Mouse (Mus musculus) neural tube, embryonic 15.5 days (tissue): Measurements from ENCODE around the gene Hist1h3i. TPM values are rescaled to one million over a fixed set of nuclear protein-coding genes. Genes with fewer than 3 reads are reported as not detected.
"Not testable (repeated sequence)": the region's sequence is repeated elsewhere in the genome, so short reads cannot be mapped to it uniquely, and the experiment has no call there.

ENCODE experiments used
- ATAC-seq: fragments of 200-750 bp; cut with Nextera tagmentation; 2 replicates; pipeline ENCODE4 v1.8.0; 2017; ENCODE audit warnings: mild to moderate bottlenecking, moderate TSS enrichment, moderate library complexity; ENCODE audit not compliant: low FRiP score
- H3K27ac ChIP-seq: fragments of 300-500 bp; sonication (generic); replicated peaks from 2 replicates; pipeline ENCODE4 v1.5.1; 2015; ENCODE audit warnings: mild to moderate bottlenecking, inconsistent platforms
- H3K27me3 ChIP-seq: fragments of 300-500 bp; sonication (generic); replicated peaks from 2 replicates; pipeline ENCODE4 v1.6.1; 2015; ENCODE audit warnings: inconsistent platforms
- H3K36me3 ChIP-seq: fragments of 300-500 bp; sonication (generic); 2 replicates; pipeline ENCODE4 v1.6.1; 2015; ENCODE audit warnings: inconsistent platforms
- H3K4me1 ChIP-seq: fragments of 300-500 bp; sonication (generic); 2 replicates; pipeline ENCODE4 v1.6.1; 2015; ENCODE audit warnings: inconsistent platforms
- H3K4me2 ChIP-seq: fragments of 300-500 bp; sonication (generic); 2 replicates; pipeline ENCODE4 v1.6.1; 2015; ENCODE audit warnings: inconsistent platforms, mild to moderate bottlenecking, moderate library complexity
- H3K4me3 ChIP-seq: fragments of 300-500 bp; sonication (generic); replicated peaks from 2 replicates; pipeline ENCODE4 v1.5.1; 2015; ENCODE audit warnings: mild to moderate bottlenecking, inconsistent platforms
- H3K9ac ChIP-seq: fragments of 300-500 bp; sonication (generic); replicated peaks from 2 replicates; pipeline ENCODE4 v1.6.1; 2015; ENCODE audit warnings: mild to moderate bottlenecking, inconsistent platforms
- H3K9me3 ChIP-seq: fragments of 300-500 bp; sonication (generic); replicated peaks from 2 replicates; pipeline ENCODE4 v1.6.1; 2016; ENCODE audit warnings: inconsistent platforms
- WGBS: fragments of 180-500 bp; shearing (Covaris S2); methylation state at CpG from one replicate; pipeline ENCODE4 v1.1.7; 2015; ENCODE audit warnings: mixed read lengths; 5-methylcytosine and 5-hydroxymethylcytosine counted together
- polyA plus RNA-seq: library from polyadenylated mRNA; unstranded; fragments of >200 nt; fragmentation: Nextera tagmentation; extraction: Ambion mirVana; gene quantifications from 2 replicates; pipeline ENCODE4 v1.2.1, GENCODE M21; 2015

The Hist1h3i gene
- polyA plus RNA-seq, 1 experiment from 2014 or later, result 20.1 TPM

- Histone ChIP-seq H3K27ac (no peak overlapping the region), H3K4me3 (no peak overlapping the region), H3K4me1 (peaks cover 5% of the 10 kb centered on the region; the same call in 1 of the 2 replicates), H3K27me3 (no peaks in the 10 kb centered on the region), H3K9ac (no peak overlapping the region), H3K4me2 (no peak overlapping the region), H3K36me3 (no peaks in the 10 kb centered on the region), H3K9me3 (no peaks in the 10 kb centered on the region)
- no peak for ATAC-seq
- 97% methylated on average over 7 of the region's 7 CpGs for WGBS
These were observed 12.4 kb upstream of the Hist1h3i start for GRCm38 (mm10) chr13:21795584-21795983.

GRCm38 (mm10) chr13:21790601-21791283, 7.6 kb upstream of the Hist1h3i start:
- no peaks in the 10 kb centered on the region for H3K9me3 ChIP-seq
- no peak overlapping the region for H3K27ac ChIP-seq
- H3K27me3 ChIP-seq, result no peaks in the 10 kb centered on the region
- ATAC-seq, result no peak
- peaks cover 19% of the 10 kb centered on the region for H3K4me1 ChIP-seq
- no peaks in the 10 kb centered on the region for H3K36me3 ChIP-seq
- peak overlapping the region; percentile 28; the same call in 1 of the 2 replicates for H3K9ac ChIP-seq
- H3K4me3 ChIP-seq, result 0 out of 2 replicates have a peak overlapping the region, but pooled peaks have one; percentile 4
- peak overlapping the region; percentile 46 for H3K4me2 ChIP-seq
- WGBS, result 6% methylated on average over 18 of the region's 18 CpGs

GRCm38 (mm10) chr13:21789925-21790324, 6.8 kb upstream of the Hist1h3i start:
- no peak overlapping the region for H3K4me3 ChIP-seq
- H3K4me2 ChIP-seq, result no peak overlapping the region
- peaks cover 19% of the 10 kb centered on the region for H3K4me1 ChIP-seq
- H3K9ac ChIP-seq, result no peak overlapping the region
- WGBS, result 62% methylated on average over 6 of the region's 6 CpGs
- H3K36me3 ChIP-seq, result no peaks in the 10 kb centered on the region
- H3K27ac ChIP-seq, result no peak overlapping the region
- no peaks in the 10 kb centered on the region for H3K9me3 ChIP-seq
- no peaks in the 10 kb centered on the region for H3K27me3 ChIP-seq
- ATAC-seq, result no peak

GRCm38 (mm10) chr13:21787760-21788593, 4.8 kb upstream of the Hist1h3i start:
- peak; percentile 6 for ATAC-seq
- 12% methylated on average over 16 of the region's 21 CpGs for WGBS
- Histone ChIP-seq H3K4me2 (peak overlapping the region; percentile 67), H3K9me3 (no peaks in the 10 kb centered on the region), H3K36me3 (no peaks in the 10 kb centered on the region), H3K4me1 (peaks cover 29% of the 10 kb centered on the region), H3K4me3 (peak overlapping the region; percentile 40), H3K27ac (0 out of 2 replicates have a peak overlapping the region, but pooled peaks have one; percentile 33), H3K9ac (0 out of 2 replicates have a peak overlapping the region, but pooled peaks have one; percentile 34), H3K27me3 (no peaks in the 10 kb centered on the region)

GRCm38 (mm10) chr13:21786899-21787629, 3.9 kb upstream of the Hist1h3i start, which contains the start of the genes Hist1h2an and Hist1h2bp:
TSS of gene Hist1h2an (minus strand) at chr13:21787218.
TSS of gene Hist1h2bp (plus strand) at chr13:21787461.
- not testable (repeated sequence) for H3K27me3 ChIP-seq, H3K9me3 ChIP-seq, H3K36me3 ChIP-seq
- peak; percentile 96 for ATAC-seq
- H3K4me2 ChIP-seq, result peak within 1 kb of the TSS; percentile 67
- WGBS, result under 1% methylated on average over 38 of the region's 63 CpGs
- peak within 1 kb of the TSS; percentile 40 for H3K4me3 ChIP-seq
- H3K9ac ChIP-seq, result 0 out of 2 replicates have a peak within 1 kb of the TSS, but pooled peaks have one; percentile 34
- peak within 1 kb of the TSS; percentile 72 for H3K27ac ChIP-seq
- peaks cover 37% of the 10 kb centered on the region for H3K4me1 ChIP-seq

- ATAC-seq, result no peak
- WGBS, result 3% methylated on average over 8 of the region's 8 CpGs
- Histone ChIP-seq H3K36me3 (no peaks in the 10 kb centered on the region), H3K9me3 (no peaks in the 10 kb centered on the region), H3K4me3 (peak overlapping the region; percentile 40), H3K9ac (0 out of 2 replicates have a peak overlapping the region, but pooled peaks have one; percentile 30), H3K27ac (peak overlapping the region; percentile 71), H3K4me2 (peak overlapping the region; percentile 67), H3K27me3 (no peaks in the 10 kb centered on the region), H3K4me1 (peaks cover 37% of the 10 kb centered on the region)
These were observed 3.2 kb upstream of the Hist1h3i start for GRCm38 (mm10) chr13:21786189-21786898.

GRCm38 (mm10) chr13:21784311-21784710, 1.1 kb upstream of the Hist1h3i start:
- H3K36me3 ChIP-seq, result no peaks in the 10 kb centered on the region
- no peak overlapping the region; the same call in 1 of the 2 replicates for H3K9ac ChIP-seq
- H3K9me3 ChIP-seq, result no peaks in the 10 kb centered on the region
- H3K27me3 ChIP-seq, result peaks cover 6% of the 10 kb centered on the region; the same call in 1 of the 2 replicates
- peak overlapping the region; percentile 58; the same call in 1 of the 2 replicates for H3K27ac ChIP-seq
- no peak for ATAC-seq
- peaks cover 42% of the 10 kb centered on the region for H3K4me1 ChIP-seq
- H3K4me3 ChIP-seq, result no peak overlapping the region
- WGBS, result 18% methylated on average over 6 of the region's 6 CpGs
- H3K4me2 ChIP-seq, result peak overlapping the region; percentile 72; the same call in 1 of the 2 replicates

GRCm38 (mm10) chr13:21783734-21784161, 578 bp upstream of the Hist1h3i start:
- H3K27me3 ChIP-seq, result peaks cover 6% of the 10 kb centered on the region; the same call in 1 of the 2 replicates
- peak overlapping the region; percentile 58; the same call in 1 of the 2 replicates for H3K27ac ChIP-seq
- H3K9me3 ChIP-seq, result no peaks in the 10 kb centered on the region
- peak overlapping the region; percentile 41 for H3K4me3 ChIP-seq
- peak overlapping the region; percentile 72 for H3K4me2 ChIP-seq
- peaks cover 45% of the 10 kb centered on the region for H3K4me1 ChIP-seq
- 2% methylated on average over 9 of the region's 9 CpGs for WGBS
- ATAC-seq, result no peak
- H3K9ac ChIP-seq, result no peak overlapping the region; the same call in 1 of the 2 replicates
- H3K36me3 ChIP-seq, result no peaks in the 10 kb centered on the region

GRCm38 (mm10) chr13:21782361-21783254, 562 bp downstream of the Hist1h3i start:
- H3K9me3 ChIP-seq, ATAC-seq, H3K36me3 ChIP-seq, H3K27me3 ChIP-seq: not testable (repeated sequence)
- H3K27ac ChIP-seq, result peak overlapping the region; percentile 72
- peak overlapping the region; percentile 41 for H3K4me3 ChIP-seq
- peak overlapping the region; percentile 72 for H3K4me2 ChIP-seq
- H3K9ac ChIP-seq, result peak overlapping the region; percentile 45; the same call in 1 of the 2 replicates
- under 1% methylated on average over 15 of the region's 35 CpGs for WGBS
- H3K4me1 ChIP-seq, result peaks cover 39% of the 10 kb centered on the region

- ATAC-seq, result no peak
- WGBS, result 96% methylated on average over 1 of the region's 1 CpGs
- H3K36me3 ChIP-seq, result no peaks in the 10 kb centered on the region
- peaks cover 6% of the 10 kb centered on the region; the same call in 1 of the 2 replicates for H3K27me3 ChIP-seq
- no peak overlapping the region for H3K4me3 ChIP-seq
- H3K9me3 ChIP-seq, result no peaks in the 10 kb centered on the region
- H3K27ac ChIP-seq, result no peak overlapping the region
- H3K4me1 ChIP-seq, result peaks cover 39% of the 10 kb centered on the region
- H3K4me2 ChIP-seq, result no peak overlapping the region
- H3K9ac ChIP-seq, result no peak overlapping the region
These were observed 1.5 kb downstream of the Hist1h3i start for GRCm38 (mm10) chr13:21781639-21782038.
